Mouse (Mus musculus): Measurements from ENCODE around the gene Samd13.

Samd13 gene

GRCm38 (mm10) chr3:146684811-146685675 lies at the start of gene Samd13:
Gene Samd13, minus strand, starts transcription at chr3:146685592.
- DNase-seq, result no peak

DNA sequence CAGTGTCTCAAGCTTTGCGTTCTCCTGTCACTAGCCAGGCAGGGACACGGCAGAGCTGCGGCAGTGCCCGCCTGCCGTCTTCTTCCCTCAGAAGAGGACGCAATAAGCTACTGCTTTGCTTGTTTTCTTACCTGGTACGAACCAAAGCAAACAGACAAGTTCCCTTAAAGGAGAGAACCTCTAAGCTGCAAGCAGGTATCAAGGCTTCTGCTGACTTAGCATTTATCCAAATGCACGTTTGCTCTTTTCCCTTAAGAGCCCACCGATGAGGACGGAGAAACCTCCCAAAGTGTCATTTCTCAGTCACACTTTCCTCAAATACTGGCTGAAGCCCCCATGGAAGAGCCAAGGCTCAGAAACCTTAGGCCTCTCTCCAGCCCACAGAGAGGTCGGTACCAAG lies 46.1 kb upstream of the Samd13 start:
- DNase-seq, result no peak

GRCm38 (mm10) chr3:146723037-146723436 lies 37.6 kb upstream of the Samd13 start:
- DNase-seq, result no peak

GRCm38 (mm10) chr3:146719696-146720095 lies 34.3 kb upstream of the Samd13 start:
- peak; percentile 7 for DNase-seq

DNA sequence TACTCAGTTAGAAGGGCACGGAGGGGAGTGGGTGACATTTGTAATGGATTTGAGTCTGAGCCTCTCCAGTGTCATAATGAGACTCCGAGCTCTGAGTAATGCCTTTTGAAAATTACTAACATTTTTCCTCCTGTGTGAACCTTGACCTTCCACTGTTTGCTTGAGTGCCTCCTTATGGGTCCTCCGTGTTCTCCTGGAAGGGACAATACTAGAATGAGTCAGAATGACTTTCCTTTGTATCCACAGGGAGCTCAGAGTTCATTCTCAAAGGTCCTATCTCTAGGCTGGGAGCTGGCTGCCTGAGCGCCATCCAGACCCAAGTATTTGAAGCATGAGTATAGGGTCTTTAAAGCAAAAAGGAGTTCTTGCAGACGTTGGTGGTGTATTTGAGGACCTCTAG lies 32.9 kb upstream of the Samd13 start:
- no peak for DNase-seq

DNA sequence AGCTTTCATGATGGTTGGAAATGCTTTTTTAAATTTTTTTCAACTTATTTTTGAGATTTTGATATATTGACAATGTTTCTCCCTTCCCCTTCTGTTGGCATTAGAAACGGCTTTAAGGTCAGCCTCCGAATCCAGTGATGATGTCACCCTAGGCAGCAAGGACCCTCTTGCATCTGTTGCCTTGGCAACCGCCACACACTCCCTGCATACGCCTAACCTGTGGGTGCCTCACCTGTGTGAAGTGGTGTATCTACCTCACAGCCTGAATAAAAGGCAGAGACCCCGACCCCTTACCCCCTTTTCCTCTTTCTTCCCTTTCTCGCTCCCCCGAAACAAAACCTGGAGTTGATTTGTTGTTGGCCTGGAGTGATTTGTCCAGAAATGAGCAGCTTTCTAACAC lies 26.9 kb upstream of the Samd13 start:
- DNase-seq, result no peak

- no peak for DNase-seq
Measured at GRCm38 (mm10) chr3:146711559-146711958, 26.2 kb upstream of the Samd13 start.

DNA sequence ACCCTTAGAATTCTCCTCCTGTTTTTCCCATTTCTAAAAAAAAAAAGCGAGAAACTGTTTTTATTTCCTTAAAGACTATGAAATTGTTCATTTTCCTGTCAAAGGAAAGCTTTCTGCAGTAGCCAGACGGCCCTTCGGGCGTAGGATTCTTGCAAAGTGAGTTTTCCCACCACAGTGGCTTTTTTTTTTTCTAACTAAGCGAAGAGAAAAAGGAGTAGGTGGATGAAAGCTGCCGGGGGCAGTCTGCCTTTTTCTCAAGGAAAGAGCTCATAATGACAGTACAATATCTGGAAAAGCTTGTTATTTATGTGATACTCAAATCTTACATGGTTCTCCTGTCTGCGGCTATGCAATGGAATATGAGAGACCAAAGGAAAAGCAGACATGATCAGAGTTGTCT lies 25.7 kb upstream of the Samd13 start:
- DNase-seq, result no peak

DNA sequence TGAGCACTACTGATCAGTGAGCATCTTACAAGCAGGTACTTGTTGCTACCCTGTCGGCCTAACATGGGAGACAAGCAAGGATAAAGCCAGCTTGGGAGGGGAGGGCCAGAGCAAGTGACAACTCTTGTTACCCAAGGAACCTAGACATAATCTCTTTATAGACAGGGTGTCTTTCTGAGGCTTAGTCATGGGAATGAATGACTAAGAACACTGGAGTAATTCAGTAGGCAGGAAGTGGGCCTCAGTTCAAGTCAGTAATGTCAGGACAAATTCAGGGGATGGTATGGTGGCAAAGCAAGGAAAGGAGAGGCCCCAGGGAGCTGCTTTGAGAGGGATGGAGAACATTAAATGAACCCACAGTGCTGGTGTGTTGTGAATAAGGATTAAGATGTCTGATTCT lies 23.7 kb upstream of the Samd13 start:
- DNase-seq, result no peak

DNA sequence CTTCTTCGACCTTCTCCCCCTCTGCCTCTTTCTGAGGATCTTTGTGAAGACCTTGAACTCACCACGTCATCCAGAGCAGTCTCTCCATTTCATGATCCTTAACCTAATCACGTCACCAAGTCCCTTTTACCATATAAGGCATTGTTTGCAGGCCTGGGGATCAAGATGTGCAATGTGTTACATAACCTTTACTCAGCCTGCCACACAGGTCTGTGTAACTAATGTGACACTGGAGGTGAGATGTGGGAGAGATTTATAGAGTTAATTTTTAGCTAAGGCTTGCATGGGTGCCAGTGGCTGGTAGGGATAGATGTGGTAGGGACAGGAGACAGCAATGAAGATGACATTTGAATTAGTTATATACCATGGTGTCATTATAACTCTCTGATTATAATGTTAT lies 23.0 kb upstream of the Samd13 start:
- no peak for DNase-seq

DNA sequence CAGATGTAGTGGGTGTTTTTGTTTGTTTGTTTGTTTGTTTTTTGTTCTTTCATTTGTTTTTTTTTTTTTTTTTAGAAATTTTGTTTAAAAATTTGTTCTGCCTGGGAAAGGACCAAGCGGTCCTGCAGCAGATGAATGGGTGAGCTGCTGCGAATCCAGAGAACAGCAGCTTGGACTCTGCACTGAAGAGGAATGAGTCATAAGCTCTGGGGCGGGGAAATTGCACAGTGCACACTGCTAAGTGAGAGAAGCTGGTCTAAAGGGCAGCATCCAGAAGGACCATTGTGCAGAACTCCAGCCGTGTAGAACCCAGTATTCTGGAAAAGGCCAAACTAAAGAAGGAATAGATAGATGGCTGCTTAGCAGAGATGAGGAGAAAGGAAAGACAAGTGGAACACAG lies 18.7 kb upstream of the Samd13 start:
- no peak for DNase-seq

DNA sequence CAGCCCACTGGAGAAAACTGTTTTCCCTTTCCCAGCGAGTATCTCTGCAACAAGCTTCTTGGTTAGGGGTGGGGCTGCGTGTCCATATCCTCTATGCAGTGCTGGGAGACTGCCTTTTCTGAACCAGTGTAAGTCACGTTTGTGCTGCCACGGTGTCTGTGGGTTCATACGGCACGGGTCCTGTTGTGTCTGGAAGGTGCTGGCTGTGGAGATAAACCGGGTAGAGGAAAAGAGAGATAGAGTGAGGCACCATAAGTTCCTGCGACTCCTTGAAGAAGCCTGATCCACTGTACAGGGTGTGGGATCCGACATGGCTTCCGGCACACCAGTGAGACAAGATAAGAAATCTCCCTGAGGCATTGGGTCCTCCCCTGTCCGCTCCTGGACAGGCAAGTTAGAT lies 14.7 kb upstream of the Samd13 start:
- DNase-seq, result no peak

- no peak for DNase-seq
Measured at GRCm38 (mm10) chr3:146698982-146699381, 13.6 kb upstream of the Samd13 start.

GRCm38 (mm10) chr3:146692547-146692946 lies 7.2 kb upstream of the Samd13 start:
- no peak for DNase-seq

GRCm38 (mm10) chr3:146687121-146687725 lies 1.8 kb upstream of the Samd13 start:
- no peak for DNase-seq

DNA sequence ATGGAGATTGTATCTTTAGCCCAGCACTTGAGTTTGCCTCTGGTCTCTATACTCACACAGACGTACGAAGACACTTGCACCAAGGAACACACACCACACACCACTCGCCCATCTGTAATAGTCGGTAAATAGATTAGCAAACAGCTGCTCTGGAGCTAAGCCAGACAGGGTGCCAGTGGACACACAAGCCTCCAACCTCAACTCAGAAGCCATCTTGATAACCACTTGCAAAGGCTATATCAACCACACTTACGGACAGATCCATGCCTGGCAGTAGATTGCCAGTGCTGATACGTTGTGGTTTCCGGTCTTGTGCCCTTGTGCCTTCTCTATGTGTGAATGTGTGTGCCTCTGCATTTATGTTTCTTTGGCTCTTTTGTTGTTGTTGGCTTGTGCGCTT lies 1.0 kb upstream of the Samd13 start:
- DNase-seq, result no peak

GRCm38 (mm10) chr3:146683095-146683494 lies 2.3 kb downstream of the Samd13 start:
- no peak for DNase-seq

DNA sequence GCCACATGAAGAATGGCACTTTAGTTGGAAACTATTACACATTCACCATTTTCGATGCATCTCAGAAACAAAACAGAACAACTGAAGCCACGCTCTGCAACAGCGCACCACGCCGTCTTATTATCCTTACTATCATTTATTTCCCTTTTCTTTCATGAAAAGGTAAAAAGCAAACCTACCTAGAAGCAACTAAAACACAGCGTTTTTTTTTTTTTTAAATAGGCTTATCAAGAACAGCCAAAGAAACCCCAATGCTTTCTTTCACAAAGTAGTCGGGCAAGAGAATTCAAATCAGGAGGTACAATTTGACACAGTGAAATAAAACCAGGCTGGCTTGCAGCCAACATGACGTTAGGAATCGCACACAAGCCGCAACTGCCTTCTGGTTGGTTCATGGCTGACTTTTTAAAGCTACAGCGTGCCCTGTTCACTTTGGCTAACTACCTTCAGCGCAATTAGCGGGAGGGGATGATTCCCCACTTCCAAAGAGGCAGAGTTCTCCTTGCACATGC lies 3.2 kb downstream of the Samd13 start:
- no peak for DNase-seq

GRCm38 (mm10) chr3:146681696-146682095 lies 3.7 kb downstream of the Samd13 start:
- no peak for DNase-seq

- no peak for DNase-seq
Measured at GRCm38 (mm10) chr3:146680625-146681024, 4.8 kb downstream of the Samd13 start.

GRCm38 (mm10) chr3:146679646-146680045 lies 5.7 kb downstream of the Samd13 start:
- DNase-seq, result no peak

GRCm38 (mm10) chr3:146676193-146676592 lies 9.2 kb downstream of the Samd13 start:
- no peak for DNase-seq

- DNase-seq, result no peak
Measured at GRCm38 (mm10) chr3:146675101-146675500, 10.3 kb downstream of the Samd13 start.

GRCm38 (mm10) chr3:146671121-146671520 lies 14.3 kb downstream of the Samd13 start:
- DNase-seq, result no peak
